Mouse (Mus musculus): Measurements from ENCODE around the gene Zbtb32. TPM values are rescaled to one million over a fixed set of nuclear protein-coding genes. Genes with fewer than 3 reads are reported as not detected.

Gene Zbtb32
- polyA plus RNA-seq, 1 experiment from 2014 or later = 1.2 TPM

DNA sequence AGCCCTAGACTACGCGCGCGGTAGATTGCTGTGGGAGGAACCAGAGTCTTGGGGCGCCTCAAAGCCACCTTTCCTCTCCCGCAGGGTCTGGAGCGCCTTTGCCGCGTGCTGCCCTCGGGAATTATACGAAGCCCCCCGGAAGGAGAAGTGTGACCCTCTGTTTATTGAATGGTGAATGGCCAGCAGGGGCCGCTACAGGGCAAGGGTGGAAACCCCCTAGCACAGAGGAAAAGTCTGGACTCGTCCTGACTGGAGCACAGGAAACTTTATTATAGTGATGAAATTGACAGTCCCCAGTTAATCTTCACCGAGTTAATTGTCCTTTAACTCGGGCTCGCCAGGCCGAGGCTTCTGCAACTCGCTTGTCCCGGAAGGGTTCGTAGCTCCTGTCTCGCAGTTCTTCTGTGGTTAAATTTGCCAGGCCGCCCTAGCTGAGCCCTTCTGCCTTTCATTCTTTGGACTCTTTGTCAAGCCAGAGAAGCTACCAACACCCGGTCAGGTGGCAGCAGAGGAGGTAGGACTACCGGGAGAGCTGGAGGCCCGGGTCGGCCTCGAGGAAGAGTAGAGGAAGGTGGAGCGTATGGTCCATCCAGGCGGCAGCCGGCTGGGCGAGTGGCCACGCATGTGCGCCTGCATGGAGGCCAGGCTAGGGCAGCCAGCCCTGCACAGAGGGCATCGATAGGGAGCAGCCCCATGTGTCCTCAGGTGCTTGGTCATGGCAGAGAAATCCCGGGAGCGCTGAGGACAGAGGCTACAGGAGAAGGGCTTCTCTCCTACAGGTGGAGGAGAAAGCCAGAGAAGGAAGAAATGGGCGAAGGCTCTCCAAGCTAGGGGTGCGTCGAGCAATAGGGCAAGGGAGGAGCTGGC is 9.0 kb downstream of the Zbtb32 start:
- Histone ChIP-seq H3K36me3 (ENCODE audit: control insufficient read depth, insufficient read depth) (peaks cover 21% of the 10 kb centered on the region), H3K27me3 (replicated peaks; ENCODE audit: control insufficient read depth, insufficient read depth, low read length) (no peaks in the 10 kb centered on the region), H3K27ac (ENCODE audit: low read depth, low read length) (peak overlapping the region; percentile 87), H3K4me3 (ENCODE audit: low read depth, low read length) (peak overlapping the region; percentile 81), H3K9me3 (ENCODE audit: control insufficient read depth) (no peaks in the 10 kb centered on the region), H3K4me1 (replicated peaks; ENCODE audit: control insufficient read depth, insufficient read depth, low read length) (no peaks in the 10 kb centered on the region), H3K9ac (ENCODE audit: low read depth, low read length) (peak overlapping the region; percentile 13), H3K4me2 (replicated peaks; ENCODE audit: low read depth) (peak overlapping the region; percentile 67)
- TF ChIP-seq CTCF (IDR thresholded peaks at IDR 0.05; ENCODE audit: low read depth) = peak; percentile 98
- ATAC-seq = peak; percentile 65
- 13% methylated on average over 40 of the region's 40 CpGs for WGBS

DNA sequence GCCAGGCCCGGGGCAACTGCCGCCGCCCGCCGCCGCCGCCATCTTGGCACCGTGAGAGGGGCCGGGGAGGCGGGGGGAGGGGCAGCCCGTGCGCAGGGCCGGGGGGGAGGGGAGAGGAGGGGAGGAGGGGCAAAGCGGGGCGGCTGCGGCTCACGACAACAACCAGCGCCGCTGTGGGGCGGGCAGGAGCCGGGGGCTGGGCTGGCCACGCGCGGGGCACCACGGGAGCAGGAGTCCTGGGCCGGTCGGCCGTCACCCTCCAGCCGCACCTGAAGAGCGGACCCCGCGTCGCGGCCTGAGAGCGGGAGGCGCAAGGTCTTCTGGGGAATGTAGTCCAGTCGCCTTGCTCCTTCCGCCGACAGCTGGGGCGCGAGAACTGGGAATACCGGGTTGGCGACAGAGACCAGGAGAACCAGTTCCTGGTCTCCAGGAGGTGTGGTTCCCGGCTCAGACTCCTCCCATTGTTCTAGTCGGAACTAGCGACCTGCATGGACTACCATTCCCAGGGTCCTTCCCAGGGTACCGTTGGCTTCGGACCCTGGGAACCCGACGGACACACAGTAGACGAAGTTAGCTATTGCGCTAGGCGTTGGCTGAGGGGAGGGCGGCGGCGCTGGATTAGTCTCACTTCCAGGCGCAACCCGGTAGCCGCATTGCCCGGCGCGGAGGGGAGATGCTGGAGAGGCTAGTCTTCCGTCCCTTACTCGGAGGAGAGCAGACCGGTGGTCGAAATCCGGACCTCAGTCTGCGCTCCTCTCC is 9.9 kb downstream of the Zbtb32 start, which contains the start of gene Kmt2b:
Gene Kmt2b, minus strand, starts transcription at position 51 of the 759 bp plus-strand sequence.
- Histone ChIP-seq H3K36me3 (ENCODE audit: control insufficient read depth, insufficient read depth) (peaks cover 29% of the 10 kb centered on the region), H3K9me3 (ENCODE audit: control insufficient read depth) (no peaks in the 10 kb centered on the region), H3K4me1 (replicated peaks; ENCODE audit: control insufficient read depth, insufficient read depth, low read length) (no peaks in the 10 kb centered on the region), H3K9ac (ENCODE audit: low read depth, low read length) (peak within 1 kb of the TSS; percentile 92), H3K27me3 (replicated peaks; ENCODE audit: control insufficient read depth, insufficient read depth, low read length) (no peaks in the 10 kb centered on the region), H3K4me2 (replicated peaks; ENCODE audit: low read depth) (peak within 1 kb of the TSS; percentile 67), H3K4me3 (ENCODE audit: low read depth, low read length) (peak within 1 kb of the TSS; percentile 81), H3K27ac (ENCODE audit: low read depth, low read length) (peak within 1 kb of the TSS; percentile 87)
- peak; percentile 94 for ATAC-seq
- whole genome bisulfite sequencing = under 1% methylated on average over 49 of the region's 68 CpGs
- TF ChIP-seq CTCF (IDR thresholded peaks at IDR 0.05; ENCODE audit: low read depth) = 0 out of 2 replicates have a peak, but pooled peaks have one; percentile 13

DNA sequence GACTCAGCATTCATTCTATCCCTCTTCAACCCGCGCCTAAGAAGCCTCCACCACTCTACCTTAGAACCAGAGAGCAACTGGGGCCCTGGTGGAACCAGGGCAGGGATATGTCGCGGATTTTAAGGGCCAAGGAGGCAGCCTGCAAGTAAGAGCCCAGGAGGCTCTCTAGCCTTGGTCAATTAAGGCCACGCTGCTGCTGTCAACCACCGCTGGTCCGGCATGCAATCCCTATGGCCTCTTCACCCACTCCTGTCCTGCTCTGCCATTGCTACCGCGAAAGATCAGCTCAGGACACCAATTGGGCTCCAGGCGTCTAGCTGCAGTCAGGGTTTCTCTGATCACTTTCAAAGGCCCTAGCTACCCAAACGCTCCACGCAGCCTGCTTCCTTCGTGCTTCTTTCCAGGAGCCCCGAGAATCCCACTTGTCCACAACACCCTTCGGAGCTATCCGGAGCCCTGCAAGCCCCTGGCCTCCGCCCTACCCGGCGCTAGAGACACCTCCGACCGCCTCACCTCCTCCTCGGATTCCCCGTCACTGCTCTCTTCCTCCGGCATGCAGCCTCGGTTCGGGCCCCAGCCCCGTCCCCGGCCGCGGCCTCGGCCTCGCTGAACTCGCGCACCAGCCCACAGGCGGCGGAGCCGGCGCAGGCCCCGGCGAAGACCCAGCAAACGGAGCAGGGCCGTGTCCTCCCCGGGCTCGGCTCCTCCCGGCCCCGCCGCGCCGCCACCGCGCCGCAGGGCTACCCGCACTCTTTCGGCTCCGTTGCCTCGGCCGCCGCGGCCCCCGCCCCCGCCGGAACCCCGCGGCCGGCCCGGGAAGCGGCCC is 10.7 kb downstream of the Zbtb32 start:
- peak; percentile 8; the same call in 1 of the 2 replicates for ATAC-seq
- under 1% methylated on average over 66 of the region's 67 CpGs for WGBS
- TF ChIP-seq CTCF (IDR thresholded peaks at IDR 0.05; ENCODE audit: low read depth) = no peak
- H3K9me3 ChIP-seq (ENCODE audit: control insufficient read depth) = no peaks in the 10 kb centered on the region
- H3K4me2 ChIP-seq (replicated peaks; ENCODE audit: low read depth) = peak overlapping the region; percentile 67
- peak overlapping the region; percentile 87 for H3K27ac ChIP-seq (ENCODE audit: low read depth, low read length)
- peaks cover 36% of the 10 kb centered on the region for H3K36me3 ChIP-seq (ENCODE audit: control insufficient read depth, insufficient read depth)
- peak overlapping the region; percentile 92 for H3K9ac ChIP-seq (ENCODE audit: low read depth, low read length)
- H3K27me3 ChIP-seq (replicated peaks; ENCODE audit: control insufficient read depth, insufficient read depth, low read length) = no peaks in the 10 kb centered on the region
- peak overlapping the region; percentile 81 for H3K4me3 ChIP-seq (ENCODE audit: low read depth, low read length)
- H3K4me1 ChIP-seq (replicated peaks; ENCODE audit: control insufficient read depth, insufficient read depth, low read length) = no peaks in the 10 kb centered on the region

DNA sequence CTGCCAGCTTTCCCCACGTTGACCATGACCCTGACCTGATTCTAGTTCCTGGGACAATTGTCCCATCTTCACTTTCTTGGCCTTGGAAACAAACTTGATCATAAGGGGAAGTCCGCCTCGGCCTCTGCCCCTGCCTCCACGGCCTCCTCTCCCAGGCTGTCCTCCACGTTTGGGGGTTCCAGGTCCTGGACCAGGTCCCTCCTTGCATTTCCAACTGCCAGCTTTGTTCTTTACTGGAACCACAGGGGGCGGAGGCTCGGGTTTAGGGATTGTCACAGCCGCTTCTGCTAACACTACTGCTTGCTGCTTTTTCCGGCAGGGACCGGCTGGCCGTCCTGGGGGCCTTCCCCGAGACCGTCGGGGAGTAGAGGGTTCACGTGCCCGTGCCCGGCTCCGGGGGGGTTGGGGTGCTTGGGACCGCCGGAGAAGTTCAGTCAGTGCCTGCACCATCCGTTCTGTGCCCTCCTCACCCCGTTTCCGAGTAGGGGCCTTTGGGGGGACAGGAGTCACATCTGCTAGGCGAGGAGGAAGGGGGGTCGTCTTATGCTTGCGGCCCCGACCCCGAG is 12.2 kb downstream of the Zbtb32 start:
- H3K4me3 ChIP-seq (ENCODE audit: low read depth, low read length) = no peak overlapping the region
- no peak overlapping the region for H3K4me2 ChIP-seq (replicated peaks; ENCODE audit: low read depth)
- TF ChIP-seq CTCF (IDR thresholded peaks at IDR 0.05; ENCODE audit: low read depth) = no peak
- H3K27ac ChIP-seq (ENCODE audit: low read depth, low read length) = no peak overlapping the region
- no peaks in the 10 kb centered on the region for H3K9me3 ChIP-seq (ENCODE audit: control insufficient read depth)
- H3K9ac ChIP-seq (ENCODE audit: low read depth, low read length) = no peak overlapping the region
- peaks cover 51% of the 10 kb centered on the region for H3K36me3 ChIP-seq (ENCODE audit: control insufficient read depth, insufficient read depth)
- no peaks in the 10 kb centered on the region for H3K27me3 ChIP-seq (replicated peaks; ENCODE audit: control insufficient read depth, insufficient read depth, low read length)
- no peak for ATAC-seq
- no peaks in the 10 kb centered on the region for H3K4me1 ChIP-seq (replicated peaks; ENCODE audit: control insufficient read depth, insufficient read depth, low read length)
- 90% methylated on average over 28 of the region's 28 CpGs for WGBS

DNA sequence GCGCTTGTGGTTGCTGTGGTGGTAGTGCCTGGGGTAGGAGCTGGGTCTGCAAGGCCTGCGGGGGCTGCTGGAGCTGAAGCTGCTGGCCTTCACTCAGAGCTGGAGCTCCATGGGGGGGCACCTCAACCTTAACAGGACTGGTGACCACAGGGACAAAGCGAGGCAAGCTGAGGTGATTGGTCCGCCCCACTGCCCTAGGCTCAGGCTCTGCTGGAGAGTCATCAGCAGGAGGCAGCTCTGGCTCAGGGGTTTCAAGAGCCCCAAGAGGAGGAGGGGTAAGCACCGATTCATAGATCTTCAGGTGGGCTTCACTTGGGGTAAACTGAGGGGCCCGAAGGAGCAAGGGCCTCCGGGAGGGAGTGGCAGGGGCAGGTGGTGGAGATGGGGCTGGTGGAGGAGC is 13.5 kb downstream of the Zbtb32 start:
- Histone ChIP-seq H3K36me3 (ENCODE audit: control insufficient read depth, insufficient read depth) (peaks cover 65% of the 10 kb centered on the region), H3K27ac (ENCODE audit: low read depth, low read length) (no peak overlapping the region), H3K27me3 (replicated peaks; ENCODE audit: control insufficient read depth, insufficient read depth, low read length) (no peaks in the 10 kb centered on the region), H3K4me2 (replicated peaks; ENCODE audit: low read depth) (no peak overlapping the region), H3K9me3 (ENCODE audit: control insufficient read depth) (no peaks in the 10 kb centered on the region), H3K4me3 (ENCODE audit: low read depth, low read length) (no peak overlapping the region), H3K4me1 (replicated peaks; ENCODE audit: control insufficient read depth, insufficient read depth, low read length) (no peaks in the 10 kb centered on the region), H3K9ac (ENCODE audit: low read depth, low read length) (no peak overlapping the region)
- no peak for TF ChIP-seq CTCF (IDR thresholded peaks at IDR 0.05; ENCODE audit: low read depth)
- no peak for ATAC-seq
- WGBS = 98% methylated on average over 7 of the region's 7 CpGs

Measured in intestine, postnatal 0 days (tissue).